Comparison of ENCODE assay signal across 7 mouse cellular contexts in the genomic region with DNA sequence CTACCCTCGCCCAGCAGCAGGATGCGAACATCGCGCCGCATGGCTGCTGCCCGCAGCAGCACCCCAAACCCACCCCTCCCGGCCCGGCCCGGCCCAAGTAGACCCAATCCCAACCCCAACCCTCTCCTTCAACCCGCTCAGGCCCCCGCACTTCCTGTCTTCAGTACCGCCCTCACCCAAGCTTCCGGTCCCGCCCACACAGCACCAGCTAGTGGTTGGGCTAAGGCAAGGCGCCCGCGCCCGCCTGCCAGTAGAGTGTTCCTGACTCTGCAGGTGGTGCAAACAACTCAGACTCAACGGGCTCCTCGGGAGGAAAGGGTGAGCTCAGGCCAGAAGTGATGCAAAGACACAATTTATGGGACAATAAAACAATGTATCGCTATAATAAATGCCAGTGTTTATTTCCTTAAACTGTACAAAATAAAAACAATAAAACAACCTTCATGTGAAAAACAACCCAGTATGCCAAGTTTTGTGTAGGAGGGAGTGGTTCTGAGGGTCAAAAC. TPM values are rescaled to one million over a fixed set of nuclear protein-coding genes. Genes with fewer than 3 reads are reported as not detected.
DNase-seq lines count a peak whose midpoint lies in the region; ATAC-seq and TF ChIP-seq lines count a peak whose summit lies in the region.

Rhot2 (minus strand) TSS at position 456 of the 506 bp plus-strand sequence.

- peak; percentile 85 for ATAC-seq in intestine, postnatal 0 days
- ATAC-seq in midbrain, embryonic 12.5 days (ENCODE audit: low FRiP score, low read depth) = peak; percentile 90

- H3K4me3 ChIP-seq in intestine, postnatal 0 days (ENCODE audit: low read depth, low read length) = peak within 1 kb of the TSS; percentile 79
- H3K4me3 ChIP-seq in midbrain, embryonic 12.5 days = peak within 1 kb of the TSS; percentile 88
- peak within 1 kb of the TSS; percentile 92 for H3K4me3 ChIP-seq in small intestine, adult 2 months (ENCODE audit: low read depth, low read length)

- intact Hi-C loops in left cerebral cortex, postnatal 4 days (cut with DNase I) = no loop called here

- peak within 1 kb of the TSS; percentile 78 for H3K9ac ChIP-seq in intestine, postnatal 0 days (ENCODE audit: low read depth, low read length)
- peak within 1 kb of the TSS; percentile 84 for H3K9ac ChIP-seq in midbrain, embryonic 12.5 days (replicated peaks)

- 1% methylated on average over 18 of the region's 21 CpGs for WGBS in intestine, postnatal 0 days
- 3% methylated on average over 19 of the region's 21 CpGs for WGBS in midbrain, embryonic 12.5 days
- WGBS in small intestine, adult 2 months = 1% methylated on average over 21 of the region's 21 CpGs

- H3K4me2 ChIP-seq in intestine, postnatal 0 days (replicated peaks; ENCODE audit: low read depth) = peak within 1 kb of the TSS; percentile 95
- peak within 1 kb of the TSS; percentile 89 for H3K4me2 ChIP-seq in midbrain, embryonic 12.5 days (replicated peaks)

- 0 out of 2 replicates have a peak, but pooled peaks cover 3% of the 10 kb centered on the region for H3K4me1 ChIP-seq in intestine, postnatal 0 days (replicated peaks; ENCODE audit: control insufficient read depth, insufficient read depth, low read length)
- peaks cover 19% of the 10 kb centered on the region for H3K4me1 ChIP-seq in midbrain, embryonic 12.5 days
- peaks cover 10% of the 10 kb centered on the region for H3K4me1 ChIP-seq in small intestine, adult 2 months (ENCODE audit: control insufficient read depth, insufficient read depth, insufficient read length, low read length)

- peak; percentile 97 for DNase-seq in adrenal gland, adult 2 months
- DNase-seq in embryo, embryonic 11.5 days (ENCODE audit: low read depth, low spot score) = peak; percentile 84
- peak; percentile 88 to 95 for DNase-seq in gastrocnemius, postnatal 4 days (ENCODE audit: low spot score in 2 of 2)
- DNase-seq in left cerebral cortex, postnatal 4 days = peak; percentile 95

- H3K9me3 ChIP-seq in intestine, postnatal 0 days (ENCODE audit: control insufficient read depth) = no peaks in the 10 kb centered on the region
- no peaks in the 10 kb centered on the region for H3K9me3 ChIP-seq in midbrain, embryonic 12.5 days

- TF ChIP-seq POLR2A in small intestine, adult 2 months (IDR thresholded peaks at IDR 0.05; ENCODE audit: low read depth, low read length) = peak; percentile 93

- peak within 1 kb of the TSS; percentile 92 for H3K27ac ChIP-seq in intestine, postnatal 0 days (ENCODE audit: low read depth, low read length)
- H3K27ac ChIP-seq in midbrain, embryonic 12.5 days (replicated peaks) = peak within 1 kb of the TSS; percentile 60
- peak within 1 kb of the TSS; percentile 52 for H3K27ac ChIP-seq in small intestine, adult 2 months (ENCODE audit: insufficient read depth, low read depth, low read length)

- peak; percentile 77 for TF ChIP-seq CTCF in intestine, postnatal 0 days (IDR thresholded peaks at IDR 0.05; ENCODE audit: low read depth)
- peak; percentile 52; the same call in 1 of the 2 replicates for TF ChIP-seq CTCF in small intestine, adult 2 months (IDR thresholded peaks at IDR 0.05; ENCODE audit: extremely low read depth, insufficient read length, insufficient replicate concordance, low read depth, low read length)

- H3K36me3 ChIP-seq in intestine, postnatal 0 days (ENCODE audit: control insufficient read depth, insufficient read depth) = peaks cover 31% of the 10 kb centered on the region
- peaks cover 53% of the 10 kb centered on the region for H3K36me3 ChIP-seq in midbrain, embryonic 12.5 days
- peaks cover 25% of the 10 kb centered on the region for H3K36me3 ChIP-seq in small intestine, adult 2 months (ENCODE audit: control insufficient read depth, insufficient read depth, low read length)

- no peaks in the 10 kb centered on the region for H3K27me3 ChIP-seq in intestine, postnatal 0 days (replicated peaks; ENCODE audit: control insufficient read depth, insufficient read depth, low read length)
- H3K27me3 ChIP-seq in midbrain, embryonic 12.5 days = no peaks in the 10 kb centered on the region
- no peaks in the 10 kb centered on the region for H3K27me3 ChIP-seq in small intestine, adult 2 months (ENCODE audit: control insufficient read depth, insufficient read depth, low read length)

RNA-seq across cellular contexts. Expression of gene Rhot2, which starts in this region (rescaled TPM):
- 100 to 1,000 TPM; 107 to 127 TPM for total RNA-seq in adrenal gland, adult 2 months (2021)
- polyA plus RNA-seq in adrenal gland, adult 2 months (2012; rRNA removed) = 180 and 193 TPM in 2 replicates
- total RNA-seq in gastrocnemius, postnatal 4 days (2021) = 10 to 100 TPM; 34.9 to 41.5 TPM
- 18.1 and 20.4 TPM in 2 replicates for polyA plus RNA-seq in intestine, postnatal 0 days (2015; fragmentation: Nextera tagmentation; extraction: Ambion mirVana)
- 10 to 100 TPM; 58.5 to 65.2 TPM for total RNA-seq in left cerebral cortex, postnatal 4 days (2021)
- 17.7 and 21.1 TPM in 2 replicates for polyA plus RNA-seq in midbrain, embryonic 12.5 days (2016; fragmentation: Nextera tagmentation; extraction: Ambion mirVana)
- 54.9 and 87.5 TPM in 2 replicates for polyA plus RNA-seq in small intestine, adult 2 months (2012; rRNA removed)

Comparison
In these comparisons a context has a peak if more than half of its experiments do, and no peak if none do; other contexts are left out.
1. Peak in every context shown above with its lines: DNase-seq, ATAC-seq, H3K4me3 ChIP-seq and H3K27ac ChIP-seq.